Mouse (Mus musculus) gonadal fat pad, adult 2 months (tissue): Measurements from ENCODE around the gene P2ry12. TPM values are rescaled to one million over a fixed set of nuclear protein-coding genes. Genes with fewer than 3 reads are reported as not detected.
A peak's percentile ranks its signal among the peaks of the same experiment; 100 is the strongest.

Source experiments
- DNase-seq: peaks from one replicate; pipeline ENCODE4 v3.0.0-alpha.2; 2012; ENCODE audit warnings: low read depth
- polyA plus RNA-seq: library from polyadenylated mRNA; depleted of rRNA; stranded (reverse); fragments of >200 nt; gene quantifications from 2 replicates; pipeline ENCODE4 v1.2.3, GENCODE M21; 2012

P2ry12 gene
- polyA plus RNA-seq, 1 experiment: 5.7 TPM

- DNase-seq: no peak
These were observed 27.8 kb downstream of the P2ry12 start for GRCm38 (mm10) chr3:59234878-59235277.

GRCm38 (mm10) chr3:59230912-59231311, 31.8 kb downstream of the P2ry12 start:
- no peak for DNase-seq

GRCm38 (mm10) chr3:59228730-59229551, 33.7 kb downstream of the P2ry12 start:
- DNase-seq: no peak

GRCm38 (mm10) chr3:59227696-59228095, 35.0 kb downstream of the P2ry12 start:
- no peak for DNase-seq

- DNase-seq: no peak
These were observed 37.3 kb downstream of the P2ry12 start for GRCm38 (mm10) chr3:59225411-59225810.

- DNase-seq: no peak
These were observed 40.4 kb downstream of the P2ry12 start for GRCm38 (mm10) chr3:59222303-59222702.

- no peak for DNase-seq
These were observed 43.3 kb downstream of the P2ry12 start for GRCm38 (mm10) chr3:59219326-59219725.

- DNase-seq: no peak
These were observed 45.5 kb downstream of the P2ry12 start for GRCm38 (mm10) chr3:59217211-59217610.

- no peak for DNase-seq
These were observed 50.3 kb downstream of the P2ry12 start for GRCm38 (mm10) chr3:59212404-59212803.

GRCm38 (mm10) chr3:59211784-59212183, 50.9 kb downstream of the P2ry12 start:
- no peak for DNase-seq

GRCm38 (mm10) chr3:59210727-59211126, 51.9 kb downstream of the P2ry12 start, which contains the start of gene P2ry13:
TSS of gene P2ry13 (minus strand) at chr3:59210882.
- DNase-seq: no peak

- no peak for DNase-seq
These were observed 52.6 kb downstream of the P2ry12 start for GRCm38 (mm10) chr3:59210089-59210488.

- DNase-seq: no peak
These were observed 53.8 kb downstream of the P2ry12 start for GRCm38 (mm10) chr3:59208650-59209548.

- DNase-seq: no peak
These were observed 56.7 kb downstream of the P2ry12 start for GRCm38 (mm10) chr3:59205941-59206340.

- no peak for DNase-seq
These were observed 57.8 kb downstream of the P2ry12 start for GRCm38 (mm10) chr3:59204719-59205503.

- DNase-seq: no peak
These were observed 58.7 kb downstream of the P2ry12 start for GRCm38 (mm10) chr3:59203802-59204520.

GRCm38 (mm10) chr3:59197329-59197948, 65.2 kb downstream of the P2ry12 start:
- DNase-seq: peak; percentile 71

GRCm38 (mm10) chr3:59194938-59195337, 67.7 kb downstream of the P2ry12 start, which contains the start of gene Gpr87:
TSS of gene Gpr87 (minus strand) at chr3:59195104.
- DNase-seq: no peak

- peak; percentile 54 for DNase-seq
These were observed 68.6 kb downstream of the P2ry12 start for GRCm38 (mm10) chr3:59194099-59194498.

- DNase-seq: no peak
These were observed 71.0 kb downstream of the P2ry12 start for GRCm38 (mm10) chr3:59191674-59192073.

- no peak for DNase-seq
These were observed 75.3 kb downstream of the P2ry12 start for GRCm38 (mm10) chr3:59187336-59187735.
